Mouse (Mus musculus) liver, adult 2 months (tissue): Measurements from ENCODE around the gene Cort. TPM values are rescaled to one million over a fixed set of nuclear protein-coding genes. Genes with fewer than 3 reads are reported as not detected.
"Not testable (repeated sequence)": the region's sequence is repeated elsewhere in the genome, so short reads cannot be mapped to it uniquely, and the experiment has no call there.

Experiments
- DNase-seq: peaks from one replicate; pipeline ENCODE4 v3.0.0-alpha.2; 2011; ENCODE audit warnings: low read depth, low spot score; ENCODE audit errors: extremely low read depth
- H3K27ac ChIP-seq: fragments of 200-500 bp; replicated peaks from 2 replicates; pipeline ENCODE4 v1.5.1; 2012; ENCODE audit warnings: low read depth, mild to moderate bottlenecking, control low read depth, inconsistent platforms, low read length; ENCODE audit not compliant: insufficient read depth
- H3K27me3 ChIP-seq: fragments of 200-500 bp; 2 replicates; pipeline ENCODE4 v1.6.1; 2012; ENCODE audit warnings: mild to moderate bottlenecking, moderate library complexity, low read length, inconsistent platforms; ENCODE audit not compliant: control insufficient read depth, insufficient read depth
- H3K36me3 ChIP-seq: fragments of 200-500 bp; 2 replicates; pipeline ENCODE4 v1.6.1; 2012; ENCODE audit warnings: low read length, inconsistent platforms; ENCODE audit not compliant: control insufficient read depth, insufficient read depth
- H3K4me1 ChIP-seq: fragments of 200-500 bp; 2 replicates; pipeline ENCODE4 v1.6.1; 2011; ENCODE audit warnings: low read length; ENCODE audit not compliant: control insufficient read depth, insufficient read depth
- H3K4me3 ChIP-seq: fragments of 200-500 bp; 2 replicates; pipeline ENCODE4 v1.5.1; 2011; ENCODE audit warnings: low read depth, mild to moderate bottlenecking, control low read depth, low read length, moderate library complexity; ENCODE audit not compliant: insufficient read depth
- H3K79me2 ChIP-seq: fragments of 200-500 bp; 2 replicates; pipeline ENCODE4 v1.6.1; 2012; ENCODE audit warnings: inconsistent platforms, mild to moderate bottlenecking, low read length, moderate library complexity; ENCODE audit not compliant: control insufficient read depth, insufficient read depth
- H3K9ac ChIP-seq: fragments of 200-500 bp; 2 replicates; pipeline ENCODE4 v1.6.1; 2012; ENCODE audit warnings: low read depth, mild to moderate bottlenecking, control low read depth, inconsistent platforms, low read length
- CTCF ChIP-seq: fragments of 200-500 bp; IDR thresholded peaks from 2 replicates; pipeline ENCODE4 v1.5.1; 2011; ENCODE audit warnings: low read depth, low read length, control low read depth
- POLR2A ChIP-seq: fragments of 200-500 bp; IDR thresholded peaks from 2 replicates; pipeline ENCODE4 v1.6.1; 2011; ENCODE audit warnings: low read length, control low read depth; ENCODE audit not compliant: insufficient read depth; ENCODE audit errors: extremely low read depth
- WGBS: fragments of 180-500 bp; shearing (Covaris S2); methylation state at CpG from one replicate; pipeline ENCODE4 v1.1.7; 2018; 5-methylcytosine and 5-hydroxymethylcytosine counted together
- polyA plus RNA-seq: library from polyadenylated mRNA; depleted of rRNA; stranded (reverse); fragments of >200 nt; gene quantifications from 2 replicates; pipeline ENCODE4 v1.2.3, GENCODE M21; 2012
- total RNA-seq: library from RNA; depleted of rRNA; stranded (reverse); fragments of >200 nt; gene quantifications from 2 replicates; pipeline ENCODE4 v1.2.3, GENCODE M21; 2014

The Cort gene
- total and polyA plus RNA-seq, 2 experiments: not detected

DNA sequence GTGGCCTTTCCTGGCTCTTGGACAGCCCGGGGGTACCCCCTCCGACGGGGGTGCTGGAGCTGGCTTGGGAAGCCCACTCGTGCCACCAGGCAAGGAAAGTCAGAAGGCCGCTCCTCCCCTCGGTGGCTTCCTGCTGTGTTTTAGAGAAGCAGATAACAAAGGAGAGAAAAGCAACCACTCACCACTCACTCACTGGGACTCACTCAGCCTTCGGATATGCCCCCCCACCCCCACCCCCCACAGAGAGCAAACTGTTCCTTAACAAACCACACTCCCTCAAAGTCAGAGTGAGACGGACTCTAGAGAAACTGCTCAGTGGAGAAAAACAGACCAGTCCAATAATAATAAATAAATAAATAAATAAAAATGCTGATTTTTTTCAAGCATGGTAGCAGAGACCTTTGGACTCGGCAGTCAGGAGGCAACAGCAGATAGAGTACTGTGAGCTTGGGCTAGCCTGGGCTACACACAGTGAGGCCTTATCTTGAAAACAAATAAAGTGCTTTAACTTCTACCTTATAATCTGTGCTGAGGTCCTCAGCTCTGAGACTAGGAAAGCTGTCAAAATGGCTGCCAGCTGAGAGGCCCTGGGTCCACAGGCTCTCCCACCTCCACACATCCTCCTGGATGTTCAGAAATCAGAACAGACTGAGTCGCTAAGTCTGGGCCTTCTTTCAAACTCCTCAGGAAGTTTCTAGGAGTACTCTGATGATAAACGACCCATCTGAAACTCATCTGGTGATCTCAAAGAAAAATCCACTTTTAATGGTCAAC lies 1.0 kb downstream of the Cort start:
- Histone ChIP-seq H3K27ac (no peak overlapping the region), H3K4me3 (no peak overlapping the region), H3K36me3 (no peaks in the 10 kb centered on the region; the same call in 1 of the 2 replicates), H3K79me2 (no peaks in the 10 kb centered on the region), H3K27me3 (no peaks in the 10 kb centered on the region), H3K9ac (no peak overlapping the region), H3K4me1 (no peaks in the 10 kb centered on the region)
- no peak for DNase-seq
- no peak for TF ChIP-seq POLR2A
- TF ChIP-seq CTCF: no peak
- WGBS: 78% methylated on average over 11 of the region's 11 CpGs

DNA sequence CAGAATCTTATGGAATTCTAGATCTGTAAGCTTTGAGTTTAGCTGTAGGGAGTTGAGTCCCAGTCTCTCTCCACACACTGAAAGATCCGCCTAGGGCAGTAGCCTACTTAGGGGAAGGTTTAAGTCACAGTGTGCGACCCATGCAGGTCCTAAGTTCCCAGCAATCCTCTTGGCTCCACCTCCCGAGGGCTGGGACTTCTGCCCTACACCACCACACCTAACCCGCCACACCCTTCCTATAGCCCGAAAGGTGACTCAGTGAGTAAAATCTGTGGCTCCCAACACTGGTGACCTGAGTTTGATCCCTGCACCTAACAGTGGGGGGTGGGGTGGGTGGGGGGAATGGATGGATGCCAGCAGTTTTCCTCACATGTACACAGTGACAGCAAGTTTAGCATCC lies 3.1 kb downstream of the Cort start:
- Histone ChIP-seq H3K36me3 (no peaks in the 10 kb centered on the region; the same call in 1 of the 2 replicates), H3K27me3 (no peaks in the 10 kb centered on the region), H3K79me2 (no peaks in the 10 kb centered on the region), H3K27ac (no peak overlapping the region), H3K4me1 (no peaks in the 10 kb centered on the region), H3K4me3 (no peak overlapping the region), H3K9ac (no peak overlapping the region)
- TF ChIP-seq CTCF: no peak
- TF ChIP-seq POLR2A: no peak
- DNase-seq: no peak
- WGBS: 86% methylated on average over 5 of the region's 5 CpGs

GRCm38 (mm10) chr4:149119978-149120562 lies 6.5 kb downstream of the Cort start:
- 91% methylated on average over 12 of the region's 12 CpGs for WGBS

DNA sequence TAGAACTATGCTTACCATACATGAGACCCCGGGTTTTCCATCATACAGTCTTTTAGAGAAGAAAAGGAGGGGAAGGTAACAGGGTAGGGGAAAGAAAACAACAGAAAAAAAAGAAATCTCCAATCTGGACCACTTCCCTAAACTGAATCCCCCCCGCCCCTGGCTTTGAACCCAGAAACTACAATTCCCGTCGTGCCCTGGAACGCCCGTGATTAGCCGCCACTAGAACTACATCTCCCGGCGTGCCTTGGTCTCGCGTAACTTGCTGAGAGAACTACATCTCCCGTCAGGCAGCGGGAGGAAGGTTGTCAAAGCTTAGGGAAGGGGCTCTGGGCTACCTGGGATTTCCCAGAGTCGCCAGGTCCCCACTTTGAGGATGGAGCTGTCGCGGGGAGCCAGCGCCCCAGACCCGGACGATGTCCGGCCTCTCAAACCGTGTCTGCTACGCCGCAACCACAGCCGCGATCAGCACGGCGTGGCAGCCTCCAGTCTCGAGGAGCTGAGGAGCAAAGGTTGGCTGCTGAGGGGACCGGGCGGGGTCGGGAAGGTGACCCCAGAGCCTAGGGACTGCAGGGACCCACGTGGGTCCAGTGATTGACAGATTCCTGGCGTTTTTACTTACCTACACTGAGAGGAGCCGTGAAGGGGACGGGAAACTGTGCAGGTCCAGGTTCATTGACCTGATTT lies 22.5 kb downstream of the Cort start, which contains the start of gene Dffa:
Gene Dffa (plus strand): TSS at position 272 of the 687 bp plus-strand sequence.
- Histone ChIP-seq H3K9ac (peak within 1 kb of the TSS; percentile 94), H3K36me3 (peaks cover 4% of the 10 kb centered on the region; the same call in 1 of the 2 replicates), H3K27me3 (no peaks in the 10 kb centered on the region), H3K4me3 (peak within 1 kb of the TSS; percentile 95), H3K27ac (peak within 1 kb of the TSS; percentile 99), H3K4me1 (peaks cover 5% of the 10 kb centered on the region), H3K79me2 (peaks cover 6% of the 10 kb centered on the region)
- TF ChIP-seq CTCF (no peak), POLR2A (no peak)
- DNase-seq: peak; percentile 93
- under 1% methylated on average over 35 of the region's 35 CpGs for WGBS

More at GRCm38 (mm10) chr4:149119978-149120562, 6.5 kb downstream of the Cort start:
- not testable (repeated sequence) for H3K79me2 ChIP-seq, H3K27ac ChIP-seq, H3K27me3 ChIP-seq, H3K4me3 ChIP-seq, DNase-seq, H3K9ac ChIP-seq, H3K36me3 ChIP-seq, H3K4me1 ChIP-seq

DNA sequence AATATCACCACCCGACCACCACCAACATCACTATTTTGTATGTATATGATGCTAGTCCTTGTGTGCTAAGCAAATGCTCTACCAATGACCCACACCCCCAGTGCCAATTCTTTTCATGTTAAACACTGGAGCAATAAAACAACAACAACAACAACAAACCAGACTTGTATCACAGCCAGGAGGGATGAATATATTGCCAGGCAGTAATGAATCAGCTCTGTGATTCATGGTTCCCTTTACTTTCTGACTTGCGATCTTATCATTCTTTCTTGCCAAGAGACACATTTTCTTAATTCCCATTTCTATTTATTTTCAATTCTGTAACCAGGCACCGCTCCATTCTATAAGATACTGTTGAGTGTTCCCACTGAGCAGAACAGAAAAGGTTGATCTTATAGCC lies 25.1 kb downstream of the Cort start:
- no peak for DNase-seq
- H3K79me2 ChIP-seq: peaks cover 12% of the 10 kb centered on the region
- H3K27me3 ChIP-seq: no peaks in the 10 kb centered on the region
- H3K4me3 ChIP-seq: no peak overlapping the region
- H3K4me1 ChIP-seq: peaks cover 12% of the 10 kb centered on the region
- 87% methylated on average over 3 of the region's 3 CpGs for WGBS
- H3K9ac ChIP-seq: no peak overlapping the region
- TF ChIP-seq POLR2A: no peak
- no peak for TF ChIP-seq CTCF
- no peak overlapping the region for H3K27ac ChIP-seq
- no peaks in the 10 kb centered on the region for H3K36me3 ChIP-seq

- not testable (repeated sequence) for H3K4me3 ChIP-seq
- WGBS: 90% methylated on average over 12 of the region's 12 CpGs
These were observed 26.1 kb downstream of the Cort start for GRCm38 (mm10) chr4:149100449-149100848.

More at GRCm38 (mm10) chr4:149100449-149100848, 26.1 kb downstream of the Cort start:
- Histone ChIP-seq H3K4me1 (peaks cover 17% of the 10 kb centered on the region), H3K79me2 (peaks cover 18% of the 10 kb centered on the region)
- H3K9ac ChIP-seq, H3K27me3 ChIP-seq, H3K36me3 ChIP-seq, DNase-seq, H3K27ac ChIP-seq: not testable (repeated sequence)
